Mouse (Mus musculus) ES-Bruce4 (cell line): Measurements from ENCODE around the gene Cit. TPM values are rescaled to one million over a fixed set of nuclear protein-coding genes. Genes with fewer than 3 reads are reported as not detected.
A peak's percentile ranks its signal among the peaks of the same experiment; 100 is the strongest.

Source experiments
- H3K27ac ChIP-seq: 2 replicates; pipeline ENCODE4 v1.5.1; 2012; ENCODE audit warnings: low read length, inconsistent platforms; ENCODE audit not compliant: insufficient read depth
- H3K27me3 ChIP-seq: 2 replicates; pipeline ENCODE4 v1.6.1; 2012; ENCODE audit warnings: mild to moderate bottlenecking, low read length, inconsistent platforms; ENCODE audit not compliant: control insufficient read depth, poor library complexity, insufficient read depth, severe bottlenecking
- H3K36me3 ChIP-seq: 2 replicates; pipeline ENCODE4 v1.6.1; 2012; ENCODE audit warnings: inconsistent platforms, mild to moderate bottlenecking, low read length, moderate library complexity; ENCODE audit not compliant: control insufficient read depth, poor library complexity, insufficient read depth, severe bottlenecking
- H3K4me1 ChIP-seq: one replicate; pipeline ENCODE4 v1.8.1; 2011; ENCODE audit warnings: low read length; ENCODE audit not compliant: control insufficient read depth, insufficient read depth
- H3K4me3 ChIP-seq: 2 replicates; pipeline ENCODE4 v1.5.1; 2011; ENCODE audit warnings: low read depth, mild to moderate bottlenecking, low read length
- H3K9ac ChIP-seq: 2 replicates; pipeline ENCODE4 v1.6.1; 2012; ENCODE audit warnings: low read depth, mild to moderate bottlenecking, inconsistent platforms; ENCODE audit not compliant: poor library complexity, severe bottlenecking
- H3K9me3 ChIP-seq: replicated peaks from 2 replicates; pipeline ENCODE4 v1.6.1; 2012; ENCODE audit warnings: mild to moderate bottlenecking, low read length, inconsistent platforms; ENCODE audit not compliant: control insufficient read depth, poor library complexity, insufficient read depth, severe bottlenecking
- CTCF ChIP-seq: IDR thresholded peaks from one replicate; pipeline ENCODE4 v1.8.1; 2011; ENCODE audit warnings: low read depth, low read length
- EP300 ChIP-seq: IDR thresholded peaks from 2 replicates; pipeline ENCODE4 v1.6.1; 2011; ENCODE audit warnings: low read depth, low read length; ENCODE audit not compliant: insufficient read depth
- POLR2A ChIP-seq: IDR thresholded peaks from one replicate; pipeline ENCODE4 v1.8.1; 2011; ENCODE audit warnings: low read length; ENCODE audit not compliant: insufficient read depth
- polyA plus RNA-seq: library from polyadenylated mRNA; stranded (reverse); fragments of >200 nt; gene quantifications from 2 replicates; pipeline ENCODE4 v1.2.4, GENCODE M21; 2011; ENCODE audit warnings: low read depth; ENCODE audit not compliant: missing spikeins, insufficient read depth, insufficient read length

Cit gene
- polyA plus RNA-seq, 1 experiment: 67.1 TPM

GRCm38 (mm10) chr5:115944791-115945490 lies 99.9 kb downstream of the Cit start:
- TF ChIP-seq CTCF (no peak), POLR2A (no peak), EP300 (0 out of 2 replicates have a peak, but pooled peaks have one; percentile 20)
- peaks cover 18% of the 10 kb centered on the region for H3K36me3 ChIP-seq
- H3K27ac ChIP-seq: peak overlapping the region; percentile 71

GRCm38 (mm10) chr5:115947622-115948353 lies 102.7 kb downstream of the Cit start:
- peaks cover 23% of the 10 kb centered on the region for H3K36me3 ChIP-seq
- H3K4me1 ChIP-seq: peaks cover 2% of the 10 kb centered on the region
- no peak overlapping the region for H3K4me3 ChIP-seq
- no peak overlapping the region for H3K27ac ChIP-seq
- no peak for TF ChIP-seq EP300
- H3K9me3 ChIP-seq: no peaks in the 10 kb centered on the region
- no peaks in the 10 kb centered on the region for H3K27me3 ChIP-seq
- no peak overlapping the region for H3K9ac ChIP-seq

More at GRCm38 (mm10) chr5:115944791-115945490, 99.9 kb downstream of the Cit start:
- Histone ChIP-seq H3K27me3 (no peaks in the 10 kb centered on the region), H3K4me1 (peaks cover 2% of the 10 kb centered on the region), H3K4me3 (no peak overlapping the region), H3K9me3 (no peaks in the 10 kb centered on the region), H3K9ac (no peak overlapping the region)

- H3K27ac ChIP-seq: no peak overlapping the region
- peaks cover 27% of the 10 kb centered on the region for H3K36me3 ChIP-seq
- H3K9ac ChIP-seq: no peak overlapping the region
- H3K4me1 ChIP-seq: no peaks in the 10 kb centered on the region
- H3K9me3 ChIP-seq: no peaks in the 10 kb centered on the region
- H3K27me3 ChIP-seq: no peaks in the 10 kb centered on the region
- TF ChIP-seq CTCF (no peak), EP300 (no peak), POLR2A (no peak)
- no peak overlapping the region for H3K4me3 ChIP-seq
These were observed 105.9 kb downstream of the Cit start for GRCm38 (mm10) chr5:115950936-115951335.

GRCm38 (mm10) chr5:115953173-115953572 lies 108.1 kb downstream of the Cit start:
- H3K36me3 ChIP-seq: peaks cover 10% of the 10 kb centered on the region
- no peak overlapping the region for H3K27ac ChIP-seq
- H3K27me3 ChIP-seq: no peaks in the 10 kb centered on the region
- H3K4me3 ChIP-seq: no peak overlapping the region
- no peak overlapping the region for H3K9ac ChIP-seq
- no peaks in the 10 kb centered on the region for H3K9me3 ChIP-seq
- no peaks in the 10 kb centered on the region for H3K4me1 ChIP-seq
- TF ChIP-seq CTCF (peak; percentile 60), EP300 (no peak)

GRCm38 (mm10) chr5:115954084-115954483 lies 109.0 kb downstream of the Cit start:
- Histone ChIP-seq H3K27ac (no peak overlapping the region), H3K4me1 (no peaks in the 10 kb centered on the region), H3K27me3 (no peaks in the 10 kb centered on the region), H3K9me3 (no peaks in the 10 kb centered on the region), H3K4me3 (no peak overlapping the region), H3K36me3 (peaks cover 9% of the 10 kb centered on the region), H3K9ac (no peak overlapping the region)
- TF ChIP-seq CTCF (no peak), EP300 (no peak), POLR2A (no peak)

GRCm38 (mm10) chr5:115954549-115954948 lies 109.5 kb downstream of the Cit start:
- Histone ChIP-seq H3K27ac (no peak overlapping the region), H3K9ac (no peak overlapping the region), H3K4me3 (no peak overlapping the region), H3K4me1 (no peaks in the 10 kb centered on the region), H3K9me3 (no peaks in the 10 kb centered on the region), H3K36me3 (peaks cover 9% of the 10 kb centered on the region), H3K27me3 (no peaks in the 10 kb centered on the region)
- TF ChIP-seq EP300: no peak
- TF ChIP-seq POLR2A: no peak
- TF ChIP-seq CTCF: no peak
